Mouse (Mus musculus) ES-E14 (cell line): ENCODE data around the gene Alad.

Experiments used
- CHD2 ChIP-seq: IDR thresholded peaks from 2 replicates; pipeline ENCODE4 v1.6.1; 2014; ENCODE audit warnings: mild to moderate bottlenecking, low read depth, low read length, inconsistent platforms
- HCFC1 ChIP-seq: IDR thresholded peaks from 2 replicates; pipeline ENCODE4 v1.6.1; 2012; ENCODE audit warnings: low read length, inconsistent platforms, borderline replicate concordance; ENCODE audit not compliant: insufficient read depth
- MAFK ChIP-seq: IDR thresholded peaks from 2 replicates; pipeline ENCODE4 v1.6.1; 2014; ENCODE audit warnings: mild to moderate bottlenecking, low read depth, low read length, inconsistent platforms; ENCODE audit not compliant: insufficient read depth

DNA sequence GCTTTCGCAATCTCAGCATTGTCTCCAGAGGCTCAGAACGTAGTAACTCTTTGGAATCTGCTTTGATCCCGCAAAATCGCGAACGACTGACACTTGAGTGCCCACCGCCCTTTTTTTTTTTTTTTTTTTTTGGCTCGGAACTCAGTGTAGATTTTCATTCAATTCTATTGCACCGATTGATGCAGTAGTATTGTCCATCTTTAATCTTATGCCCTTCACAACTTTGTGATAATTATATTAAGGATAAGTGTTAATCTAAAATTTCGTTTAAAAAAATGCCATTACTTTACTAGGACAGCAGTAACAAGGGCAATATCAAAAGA is 5.7 kb upstream of the Alad start:
- TF ChIP-seq CHD2 (no peak), HCFC1 (no peak), MAFK (no peak)
